Mouse (Mus musculus) heart, postnatal 0 days (tissue): ENCODE measurements around the gene Gm8909. TPM values are rescaled to one million over a fixed set of nuclear protein-coding genes. Genes with fewer than 3 reads are reported as not detected.

Experiments used
- ATAC-seq: fragments of 200-750 bp; cut with Nextera tagmentation; 2 replicates; pipeline ENCODE4 v1.8.0; 2017; ENCODE audit warnings: low read depth, moderate number of reproducible peaks, moderate library complexity; ENCODE audit not compliant: insufficient read depth
- DNase-seq: peaks from one replicate; pipeline ENCODE4 v3.0.0-alpha.2; 2016; ENCODE audit warnings: low spot score
- H3K27ac ChIP-seq: fragments of 300-500 bp; sonication (generic); 2 replicates; pipeline ENCODE4 v1.5.1; 2014; ENCODE audit warnings: low read depth, mild to moderate bottlenecking
- H3K27me3 ChIP-seq: fragments of 300-500 bp; sonication (generic); 2 replicates; pipeline ENCODE4 v1.6.1; 2014; ENCODE audit warnings: low read length, mixed read lengths; ENCODE audit not compliant: control insufficient read depth, insufficient read depth
- H3K36me3 ChIP-seq: fragments of 300-500 bp; sonication (generic); replicated peaks from 2 replicates; pipeline ENCODE4 v1.6.1; 2014; ENCODE audit warnings: low read length, mixed read lengths; ENCODE audit not compliant: control insufficient read depth, insufficient read depth
- H3K4me1 ChIP-seq: fragments of 300-500 bp; sonication (generic); 2 replicates; pipeline ENCODE4 v1.6.1; 2014; ENCODE audit warnings: antibody characterized with exemption; ENCODE audit not compliant: control insufficient read depth, insufficient read depth
- H3K4me2 ChIP-seq: fragments of 300-500 bp; sonication (generic); 2 replicates; pipeline ENCODE4 v1.6.1; 2014; ENCODE audit warnings: low read depth, mild to moderate bottlenecking, low read length, moderate library complexity
- H3K4me3 ChIP-seq: fragments of 300-500 bp; sonication (generic); 2 replicates; pipeline ENCODE4 v1.5.1; 2014; ENCODE audit warnings: low read depth, low read length
- H3K9ac ChIP-seq: fragments of 300-500 bp; sonication (generic); replicated peaks from 2 replicates; pipeline ENCODE4 v1.6.1; 2014; ENCODE audit warnings: low read depth, low read length, mixed read lengths
- H3K9me3 ChIP-seq: fragments of 300-500 bp; sonication (generic); replicated peaks from 2 replicates; pipeline ENCODE4 v1.6.1; 2016; ENCODE audit warnings: low read length; ENCODE audit not compliant: control insufficient read depth
- CTCF ChIP-seq: IDR thresholded peaks from 2 replicates; pipeline ENCODE4 v1.5.1; 2016; ENCODE audit warnings: antibody characterized with exemption, control low read depth, low read depth
- EP300 ChIP-seq: IDR thresholded peaks from 2 replicates; pipeline ENCODE4 v1.6.1; 2016; ENCODE audit warnings: antibody characterized with exemption, low read depth
- WGBS: fragments of 180-500 bp; shearing (Covaris S2); extraction: QIAGEN DNeasy Blood & Tissue Kit; methylation state at CpG from one replicate; pipeline ENCODE4 v1.1.7; 2014; 5-methylcytosine and 5-hydroxymethylcytosine counted together
- polyA plus RNA-seq: library from polyadenylated mRNA; unstranded; fragments of >200 nt; fragmentation: Nextera tagmentation; extraction: Ambion mirVana; gene quantifications from 2 replicates; pipeline ENCODE4 v1.2.1, GENCODE M21; 2015
- total RNA-seq: library from RNA; depleted of rRNA; stranded (reverse); fragments of >200 nt; gene quantifications from 2 replicates; pipeline ENCODE4 v1.2.3, GENCODE M21; 2014; ENCODE audit warnings: low replicate concordance

Gene Gm8909
- total and polyA plus RNA-seq, 2 experiments from 2014 or later, result not detected

DNA sequence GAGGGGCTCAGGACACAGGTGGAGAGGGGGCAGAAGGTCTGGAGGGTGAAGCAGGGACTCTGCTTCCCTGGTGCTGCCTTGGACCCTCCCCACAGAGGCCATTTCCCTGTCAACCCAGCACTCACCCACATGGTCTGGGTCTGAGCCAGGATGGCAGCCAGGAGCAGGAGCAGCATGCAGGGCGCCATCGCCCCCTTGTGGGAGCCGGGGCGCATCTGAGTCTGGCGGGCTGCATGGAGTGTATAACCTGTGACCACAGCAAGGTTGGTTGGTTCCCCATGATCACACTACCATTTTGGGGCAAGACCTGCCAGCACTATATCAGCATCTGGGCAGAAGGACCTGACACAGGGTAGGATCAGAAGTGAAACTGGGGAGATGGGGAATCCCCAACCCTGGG is 30.0 kb upstream of the Gm8909 start:
- ATAC-seq (no peak; the same call in 1 of the 2 replicates), DNase-seq (no peak)
- H3K4me1 ChIP-seq, result no peaks in the 10 kb centered on the region
- H3K27ac ChIP-seq, result no peak overlapping the region
- H3K4me2 ChIP-seq, result no peak overlapping the region
- WGBS, result 3% methylated on average over 5 of the region's 5 CpGs
- H3K27me3 ChIP-seq, result peaks cover 42% of the 10 kb centered on the region; the same call in 1 of the 2 replicates
- H3K9me3 ChIP-seq, result no peaks in the 10 kb centered on the region
- H3K9ac ChIP-seq, result no peak overlapping the region
- H3K36me3 ChIP-seq, result no peaks in the 10 kb centered on the region
- H3K4me3 ChIP-seq, result no peak overlapping the region
- TF ChIP-seq CTCF (peak; percentile 18; the same call in 1 of the 2 replicates), EP300 (no peak)

DNA sequence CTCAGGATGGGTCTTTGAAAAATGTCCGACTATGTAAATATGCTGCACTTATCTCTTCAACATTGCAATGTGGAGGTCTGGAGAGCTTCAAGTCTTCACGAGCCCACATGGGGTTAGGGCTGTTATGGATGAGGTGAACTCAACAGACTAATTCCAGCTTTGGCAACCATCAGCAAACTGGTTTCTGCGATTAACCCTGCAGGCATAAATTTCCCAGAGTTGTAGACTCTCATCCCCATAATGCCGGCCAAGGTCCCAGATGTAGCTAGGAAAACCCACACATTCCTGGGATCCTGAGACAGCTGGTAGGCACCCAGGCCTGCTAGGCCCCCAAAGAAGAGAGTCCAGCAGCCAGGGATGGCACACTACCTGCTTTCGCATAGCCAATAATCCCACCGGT is 26.1 kb upstream of the Gm8909 start:
- 54% methylated on average over 6 of the region's 6 CpGs for WGBS
- H3K27me3 ChIP-seq, result peaks cover 27% of the 10 kb centered on the region; the same call in 1 of the 2 replicates
- TF ChIP-seq CTCF (no peak), EP300 (no peak)

DNA sequence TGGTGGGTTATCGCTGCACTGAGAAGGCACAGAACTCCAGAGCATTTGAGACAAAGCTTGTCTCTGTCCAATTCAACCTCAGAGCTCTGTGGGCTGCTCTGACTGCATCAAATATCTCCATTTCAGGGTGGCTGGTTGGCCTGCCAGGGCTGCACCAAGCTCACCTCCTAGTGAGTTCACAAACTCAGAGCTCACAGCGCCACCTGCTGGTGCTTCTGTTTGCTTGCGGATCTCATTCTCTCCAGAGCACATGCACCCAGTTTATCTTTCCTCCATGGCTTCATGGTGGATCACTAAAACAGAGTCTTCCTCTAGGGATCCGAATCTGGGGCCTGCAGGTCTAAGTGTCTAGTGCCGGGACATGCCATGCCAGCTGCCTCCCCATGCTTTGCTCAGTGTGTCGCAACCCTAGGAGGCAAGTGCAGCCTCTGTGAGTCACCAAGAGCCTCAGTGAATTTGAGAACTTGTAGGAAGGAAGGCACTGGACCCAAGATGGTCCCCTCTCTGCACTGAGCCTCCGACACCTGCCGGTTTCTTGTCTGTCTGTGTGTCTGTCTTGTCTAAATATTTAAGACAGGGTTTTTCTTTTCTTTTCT is 25.3 kb upstream of the Gm8909 start:
- no peak for ATAC-seq
- Histone ChIP-seq H3K27ac (no peak overlapping the region), H3K4me3 (no peak overlapping the region), H3K4me1 (no peaks in the 10 kb centered on the region), H3K4me2 (no peak overlapping the region), H3K27me3 (peaks cover 30% of the 10 kb centered on the region), H3K9me3 (no peaks in the 10 kb centered on the region), H3K9ac (no peak overlapping the region), H3K36me3 (no peaks in the 10 kb centered on the region)
- peak; percentile 58 for DNase-seq
- 26% methylated on average over 8 of the region's 8 CpGs for WGBS
- TF ChIP-seq CTCF, result peak; percentile 80
- no peak for TF ChIP-seq EP300

More for the DNA sequence above, 26.1 kb upstream of the Gm8909 start:
- H3K4me1 ChIP-seq, result no peaks in the 10 kb centered on the region
- no peak overlapping the region for H3K27ac ChIP-seq
- DNase-seq (no peak), ATAC-seq (peak; percentile 30; the same call in 1 of the 2 replicates)
- H3K36me3 ChIP-seq, result no peaks in the 10 kb centered on the region
- H3K4me2 ChIP-seq, result no peak overlapping the region
- H3K4me3 ChIP-seq, result no peak overlapping the region
- no peaks in the 10 kb centered on the region for H3K9me3 ChIP-seq
- H3K9ac ChIP-seq, result no peak overlapping the region

DNA sequence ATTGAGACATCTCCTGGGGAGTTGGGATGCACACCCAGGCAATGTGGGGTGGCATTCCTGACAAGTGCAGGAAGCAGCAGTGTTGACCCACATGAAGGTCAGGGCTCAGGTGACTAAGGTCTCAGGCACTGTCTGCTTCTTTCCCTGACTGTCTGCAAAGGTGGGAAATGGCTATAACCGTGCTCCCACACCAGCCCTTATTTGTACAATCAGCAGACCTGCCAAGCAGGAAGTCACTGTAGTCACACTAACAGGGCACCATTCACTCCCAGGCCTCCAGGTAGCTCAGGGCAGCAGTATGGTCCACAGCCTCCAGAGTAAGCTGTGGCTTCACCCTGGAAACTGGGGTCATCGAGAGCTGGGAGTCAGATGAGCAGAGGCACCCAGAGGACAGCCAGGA is 24.0 kb upstream of the Gm8909 start:
- Histone ChIP-seq H3K9me3 (no peaks in the 10 kb centered on the region), H3K36me3 (no peaks in the 10 kb centered on the region), H3K9ac (no peak overlapping the region), H3K4me3 (no peak overlapping the region), H3K27ac (no peak overlapping the region), H3K27me3 (peaks cover 27% of the 10 kb centered on the region), H3K4me1 (no peaks in the 10 kb centered on the region), H3K4me2 (no peak overlapping the region)
- ATAC-seq (no peak), DNase-seq (no peak)
- TF ChIP-seq CTCF (no peak), EP300 (no peak)
- WGBS, result 53% methylated on average over 2 of the region's 2 CpGs

DNA sequence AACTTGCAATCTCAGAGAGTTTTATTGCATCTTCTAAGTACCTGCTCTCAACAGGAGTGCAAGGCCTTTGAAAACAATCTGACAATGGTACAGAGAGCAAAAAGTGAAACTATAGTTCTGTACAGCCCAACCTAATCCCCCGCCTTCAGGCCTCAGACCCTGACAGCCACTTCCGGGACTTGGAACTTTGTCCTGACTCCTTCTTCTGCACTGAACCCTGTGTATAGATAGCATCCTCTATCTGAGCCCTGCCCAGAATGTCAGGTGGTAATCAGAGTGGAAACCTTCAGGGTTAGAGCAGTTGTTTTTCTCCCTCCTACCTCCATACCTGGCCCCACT is 21.8 kb upstream of the Gm8909 start, which contains the start of gene H2-T3:
TSS of gene H2-T3 (minus strand) at position 119 of the 339 bp plus-strand sequence.
- no peak within 1 kb of the TSS for H3K27ac ChIP-seq
- H3K36me3 ChIP-seq, result no peaks in the 10 kb centered on the region
- DNase-seq (no peak), ATAC-seq (no peak)
- no peaks in the 10 kb centered on the region for H3K4me1 ChIP-seq
- no peak within 1 kb of the TSS for H3K4me2 ChIP-seq
- no peak within 1 kb of the TSS for H3K9ac ChIP-seq
- WGBS, result 61% methylated on average over 2 of the region's 2 CpGs
- TF ChIP-seq EP300 (no peak), CTCF (no peak)
- no peak within 1 kb of the TSS for H3K4me3 ChIP-seq
- H3K27me3 ChIP-seq, result peaks cover 35% of the 10 kb centered on the region
- H3K9me3 ChIP-seq, result no peaks in the 10 kb centered on the region
